In genomic region chr1:115842591-115842990, GRCm38 (mm10) we compare ENCODE assay signal across 20 mouse cellular contexts.
DNase-seq lines count a peak whose midpoint lies in the region; ATAC-seq lines count a peak whose summit lies in the region.
"Had no signal": no experiment of that assay in that cellular context is flagged by ENCODE, and none has a peak within 500 bp of the region (broad histone marks: within the 10 kb centered on the region; RNA-seq: fewer than 3 reads in every experiment).

No protein-coding gene starts in this region.

- H3K27me3 ChIP-seq in midbrain, embryonic 14.5 days (ENCODE audit: control insufficient read depth, insufficient read depth, low read length) = no peaks in the 10 kb centered on the region
- H3K27me3 ChIP-seq: embryonic facial prominence, embryonic 15.5 days; heart, embryonic 12.5 days; hindbrain, embryonic 13.5 days; kidney, embryonic 15.5 days had no signal

- 97% methylated on average over 4 of the region's 4 CpGs for WGBS in midbrain, embryonic 14.5 days

- peak; percentile 6 to 18 for DNase-seq in cerebellum, postnatal 14 days
- no peak for DNase-seq in cerebellum, adult 9-10 months
- DNase-seq in kidney, adult 9 months = peak; percentile 7
- DNase-seq in kidney, adult 18-20 months = no peak
- DNase-seq in adrenal gland, postnatal 14 days = peak; percentile 40
- DNase-seq in midbrain, embryonic 14.5 days = no peak
- no peak for DNase-seq in gastrocnemius, postnatal 36 days
- DNase-seq: cerebellum, adult 8-10 months; gastrocnemius, adult 2 months; gastrocnemius, postnatal 25 days; heart, adult 2 months; kidney, adult 11 months had no signal

- H3K9me3 ChIP-seq in midbrain, embryonic 14.5 days (ENCODE audit: control insufficient read depth, low read length) = no peaks in the 10 kb centered on the region
- H3K9me3 ChIP-seq: embryonic facial prominence, embryonic 15.5 days; forebrain, embryonic 10.5 days; heart, embryonic 12.5 days; hindbrain, embryonic 13.5 days; kidney, embryonic 15.5 days had no signal

- H3K27ac ChIP-seq in midbrain, embryonic 14.5 days (replicated peaks; ENCODE audit: low read depth, low read length) = no peak overlapping the region
- H3K27ac ChIP-seq: embryonic facial prominence, embryonic 15.5 days; forebrain, embryonic 10.5 days; gastrocnemius, adult 2 months; heart, adult 2 months; hindbrain, embryonic 13.5 days; hindbrain, postnatal 0 days; kidney, embryonic 15.5 days had no signal

- no peak overlapping the region for H3K9ac ChIP-seq in midbrain, embryonic 14.5 days (replicated peaks; ENCODE audit: low read length)
- H3K9ac ChIP-seq: embryonic facial prominence, embryonic 15.5 days; heart, embryonic 12.5 days; hindbrain, embryonic 13.5 days; kidney, embryonic 15.5 days had no signal

- H3K4me1 ChIP-seq in midbrain, embryonic 14.5 days (ENCODE audit: control insufficient read depth, insufficient read depth, low read length) = no peaks in the 10 kb centered on the region
- H3K4me1 ChIP-seq: embryonic facial prominence, embryonic 15.5 days; hindbrain, embryonic 13.5 days; kidney, embryonic 15.5 days had no signal

- no peak overlapping the region for H3K4me3 ChIP-seq in midbrain, embryonic 14.5 days (replicated peaks; ENCODE audit: low read depth, low read length)
- H3K4me3 ChIP-seq: embryonic facial prominence, embryonic 15.5 days; erythroblast, embryonic 14.5 days; forebrain, embryonic 10.5 days; gastrocnemius, adult 2 months; heart, adult 2 months; heart, embryonic 12.5 days; hindbrain, embryonic 13.5 days; kidney, embryonic 15.5 days had no signal

- no peaks in the 10 kb centered on the region for H3K36me3 ChIP-seq in midbrain, embryonic 14.5 days (ENCODE audit: control insufficient read depth, insufficient read depth, low read length)
- H3K36me3 ChIP-seq: embryonic facial prominence, embryonic 15.5 days; forebrain, embryonic 10.5 days; heart, embryonic 12.5 days; hindbrain, embryonic 13.5 days; kidney, embryonic 15.5 days had no signal

- H3K4me2 ChIP-seq in midbrain, embryonic 14.5 days (ENCODE audit: low read length) = no peak overlapping the region
- H3K4me2 ChIP-seq: embryonic facial prominence, embryonic 15.5 days; heart, embryonic 12.5 days; hindbrain, embryonic 13.5 days; kidney, embryonic 15.5 days had no signal

- intact Hi-C loops in gastrocnemius, postnatal 36 days (cut with DNase I) = no loop called here

- ATAC-seq in midbrain, embryonic 14.5 days (ENCODE audit: low FRiP score, low TSS enrichment) = no peak
- ATAC-seq: forebrain, embryonic 14.5 days; hindbrain, postnatal 0 days had no signal

Comparison
In these comparisons a context has a peak if more than half of its experiments do, and no peak if none do; other contexts are left out.
1. DNase-seq: peak in cerebellum, postnatal 14 days (2 of 2), kidney, adult 9 months (single experiment) and adrenal gland, postnatal 14 days (single experiment); none in cerebellum, adult 9-10 months (single experiment), kidney, adult 18-20 months (single experiment), midbrain, embryonic 14.5 days (single experiment) and gastrocnemius, postnatal 36 days (0 of 2).